Mouse (Mus musculus): ENCODE measurements around the gene Napa.

The Napa gene

DNA sequence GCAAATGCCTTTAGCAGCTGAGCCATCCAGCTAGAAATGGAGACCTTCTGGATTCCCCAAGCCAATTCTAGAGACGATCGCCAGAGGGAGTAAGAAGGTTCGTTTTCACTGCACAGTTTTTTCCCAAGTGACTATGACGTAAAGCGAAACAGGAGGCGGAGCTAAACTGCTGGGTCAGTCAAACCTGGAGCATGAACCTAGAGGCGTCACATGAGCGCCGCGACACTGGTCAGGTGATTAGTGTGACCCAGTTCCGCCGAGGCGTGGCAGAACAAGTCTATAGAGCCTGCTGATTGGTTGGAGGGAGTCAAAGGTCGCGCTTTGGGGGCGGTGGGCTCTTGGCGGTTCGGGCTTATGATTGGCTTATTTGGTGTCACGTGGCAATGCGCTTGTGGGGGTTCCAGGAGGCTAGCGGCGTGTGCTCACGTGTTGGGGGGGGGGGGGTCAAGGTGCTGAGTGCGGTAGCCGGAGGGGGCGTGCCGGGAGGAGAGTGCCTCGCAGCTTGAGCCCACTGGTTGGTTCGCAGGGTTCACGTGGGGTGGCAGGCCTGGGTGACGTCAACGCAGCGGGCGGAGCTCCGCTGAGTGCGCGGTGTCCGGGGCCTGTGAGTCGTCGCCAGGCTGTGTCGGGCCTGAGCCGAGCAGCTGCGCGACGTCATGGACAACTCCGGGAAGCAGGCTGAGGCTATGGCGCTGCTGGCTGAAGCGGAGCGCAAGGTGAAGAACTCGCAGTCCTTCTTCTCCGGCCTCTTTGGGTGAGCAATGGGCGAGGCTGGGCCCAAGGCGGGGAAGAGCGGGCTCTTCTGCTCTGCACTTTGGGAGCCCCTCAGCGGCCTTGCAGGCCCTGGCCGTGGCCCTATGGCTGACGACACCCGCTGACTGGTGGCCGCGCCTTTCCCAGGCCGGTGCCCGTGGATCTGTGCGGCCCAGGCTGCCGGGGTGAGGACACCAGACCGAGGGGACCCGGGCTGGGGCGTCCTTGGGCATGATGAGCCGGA is at the start of gene Napa:
Napa (plus strand) TSS at position 438 of the 997 bp plus-strand sequence.
- in situ Hi-C loops (cut with MboI, MseI): no loop called here

DNA sequence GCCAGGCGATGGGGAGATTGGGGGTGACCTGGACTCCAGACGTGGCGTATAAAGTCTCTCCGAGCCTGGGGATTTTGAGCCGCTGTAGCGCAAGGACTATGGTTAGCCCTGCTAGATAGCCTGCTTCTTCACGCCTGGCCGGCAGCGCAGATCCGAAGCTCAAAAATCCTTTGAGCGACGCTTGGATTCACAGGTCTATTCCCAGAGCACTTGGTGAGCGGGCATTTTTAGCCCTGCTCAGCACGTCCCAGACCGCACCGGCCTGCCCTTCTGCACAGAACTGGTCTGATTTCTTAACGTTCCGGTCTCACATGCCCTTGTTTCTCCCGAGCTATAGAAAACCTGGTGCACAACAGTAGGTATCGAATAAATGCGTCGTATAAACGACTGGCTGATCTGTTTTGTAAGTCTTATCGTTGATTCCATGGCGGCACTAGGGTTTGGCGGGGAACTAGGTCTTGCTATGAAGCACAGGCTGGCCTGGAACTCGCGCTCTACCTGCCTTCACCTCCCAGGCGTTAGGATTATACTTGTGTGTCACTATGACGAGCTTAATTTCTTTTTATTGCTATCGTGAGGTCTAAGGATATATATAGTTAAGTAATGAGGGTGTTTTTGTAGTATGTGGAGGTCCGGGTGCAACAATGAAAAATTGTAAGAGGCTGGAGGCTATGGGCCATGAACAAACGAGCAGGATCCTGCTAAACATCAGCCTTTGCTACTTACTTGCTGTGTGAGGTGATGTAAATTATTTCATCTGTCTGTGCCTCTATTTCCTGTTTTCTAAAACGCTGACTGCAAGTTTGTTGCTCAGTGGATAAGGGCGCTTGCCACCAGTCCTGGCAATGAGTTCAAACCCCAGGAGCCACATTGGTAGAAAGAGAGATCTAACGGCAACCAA is 49.3 kb upstream of the Napa start:
- in situ Hi-C loops (cut with MboI, MseI): loop anchor here (5.0 kb wide), 1 partner anchor 47 kb away; no protein-coding TSS in a partner anchor

DNA sequence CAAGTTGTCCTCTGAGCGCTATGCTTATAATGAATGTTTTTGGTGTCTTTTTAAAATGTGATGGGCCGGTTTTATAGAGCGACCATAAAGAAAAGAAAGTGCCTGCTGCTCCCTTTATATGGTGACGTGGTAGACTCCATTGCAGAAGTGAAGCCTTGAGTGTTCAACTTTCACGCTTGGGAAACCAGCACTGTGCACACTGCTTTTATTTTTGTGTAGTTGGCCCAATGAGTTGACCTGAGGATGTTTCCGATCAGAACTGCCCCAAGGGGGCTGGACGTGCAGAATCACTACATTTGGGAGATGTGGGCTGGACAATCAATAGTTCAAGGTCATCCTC is 48.7 kb upstream of the Napa start:
- in situ Hi-C loops (cut with MboI, MseI): loop anchor here (5.0 kb wide), 1 partner anchor 47 kb away; no protein-coding TSS in a partner anchor

DNA sequence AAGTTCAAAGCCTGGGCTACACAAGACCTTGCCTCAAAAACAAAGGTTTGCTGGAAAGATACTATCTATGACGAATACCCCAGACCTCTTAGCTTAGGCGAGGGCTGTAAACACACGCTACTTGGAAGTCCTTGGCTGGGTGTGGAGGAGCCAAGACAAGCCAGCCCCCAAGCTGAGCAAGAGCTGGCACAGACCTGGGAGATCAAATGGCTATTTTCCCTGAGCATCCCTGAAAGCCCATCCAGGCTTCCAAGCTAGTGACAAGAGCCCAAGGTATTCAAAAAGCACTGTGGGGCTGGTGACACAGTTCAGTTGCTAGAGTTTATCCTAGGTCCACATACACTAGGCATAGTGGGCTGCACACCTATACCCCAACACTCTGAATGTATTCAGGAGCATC is 47.7 kb upstream of the Napa start:
- in situ Hi-C loops (cut with MboI, MseI): no loop called here

DNA sequence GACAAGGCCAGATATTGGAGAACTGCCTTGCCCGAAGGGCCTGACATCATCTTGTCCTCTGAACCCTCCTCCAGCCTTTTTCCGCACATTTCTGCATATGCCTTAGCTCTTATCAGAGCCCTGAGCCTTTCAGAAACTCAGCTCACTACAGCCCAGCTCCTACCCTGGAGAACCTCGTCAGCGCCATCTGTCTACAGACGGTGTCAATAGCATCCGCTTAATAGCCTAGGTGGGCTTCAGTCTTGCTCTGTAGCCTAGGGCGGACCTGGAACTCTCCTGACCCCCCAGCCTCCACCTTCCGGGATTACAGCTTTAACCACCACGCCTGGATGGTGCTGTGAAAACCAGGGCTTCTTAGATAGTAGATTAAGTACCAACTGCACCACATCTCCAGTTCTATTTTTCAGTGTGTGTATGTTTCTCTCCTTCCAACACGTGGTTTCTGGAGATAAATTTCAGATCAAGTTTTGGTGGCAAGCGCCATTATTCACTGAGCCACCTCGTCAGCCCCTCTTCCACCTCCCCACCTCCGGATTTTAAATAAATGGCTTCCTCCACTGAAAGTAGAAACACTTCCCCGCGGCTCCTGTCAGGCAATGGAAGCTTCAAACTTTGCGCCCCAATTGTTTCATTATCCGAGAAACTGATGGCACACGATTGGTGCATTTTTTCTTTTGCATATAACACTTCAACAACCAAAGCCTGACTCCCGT is 46.2 kb upstream of the Napa start:
- in situ Hi-C loops (cut with MboI, MseI): no loop called here

DNA sequence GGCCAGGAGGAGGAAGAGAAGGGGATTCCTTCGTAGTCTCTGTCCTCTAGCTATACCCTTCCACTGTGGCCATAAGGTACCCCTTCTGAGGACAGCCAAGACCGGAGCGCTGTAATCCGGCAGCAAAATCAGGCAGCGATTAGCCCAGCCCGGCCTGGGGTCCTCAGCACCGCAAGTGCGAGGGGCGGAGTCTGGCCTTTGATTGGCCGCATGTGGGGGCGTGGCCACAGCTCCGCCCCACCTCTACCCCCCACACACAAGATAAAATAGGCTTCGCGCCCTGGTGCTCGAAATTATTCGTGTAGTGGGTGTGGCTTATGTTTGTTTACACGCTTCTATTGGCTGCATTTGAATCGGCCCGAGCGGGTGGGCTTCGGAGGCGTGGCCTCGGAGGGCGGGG is 45.6 kb upstream of the Napa start:
- in situ Hi-C loops (cut with MboI, MseI): no loop called here

DNA sequence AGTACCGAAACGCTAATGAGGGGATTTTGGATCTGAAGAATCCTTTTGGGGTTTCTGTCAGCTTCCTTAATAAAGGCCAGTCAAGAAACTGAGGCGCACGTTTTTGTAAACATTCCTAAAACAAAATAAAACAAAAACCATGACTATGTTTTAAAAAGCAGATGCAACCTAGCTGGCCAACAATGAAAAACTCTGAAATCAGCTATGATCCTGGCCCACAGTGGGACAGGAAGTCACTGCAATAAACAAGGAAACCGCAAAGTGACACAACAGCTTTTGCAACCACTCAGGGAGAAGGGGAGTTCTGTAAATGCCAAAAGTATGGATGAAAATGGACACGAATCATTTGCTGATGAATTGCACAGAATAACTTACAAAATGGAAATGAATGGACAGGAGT is 45.2 kb upstream of the Napa start:
- in situ Hi-C loops (cut with MboI, MseI): no loop called here

DNA sequence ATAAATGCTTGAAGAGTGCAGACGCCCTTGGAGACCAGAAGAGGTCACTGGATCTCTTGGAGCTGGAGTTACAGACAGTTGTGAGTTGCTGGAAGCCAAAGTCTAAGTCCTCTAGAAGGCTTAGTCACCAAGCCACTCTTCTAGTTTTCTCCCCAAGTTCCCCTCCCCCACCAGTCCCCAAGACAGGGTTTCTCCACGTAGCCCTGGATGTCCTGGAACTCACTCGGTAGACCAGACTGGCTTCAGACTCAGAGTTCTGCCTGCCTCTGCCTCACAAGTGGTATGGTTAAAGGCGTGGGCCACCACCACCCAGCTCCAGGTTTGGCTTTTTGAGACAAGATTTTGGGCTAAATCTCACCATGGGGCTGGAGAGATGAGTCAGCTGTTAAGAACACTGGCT is 43.3 kb upstream of the Napa start:
- in situ Hi-C loops (cut with MboI, MseI): loop anchor here (5.0 kb wide), 1 partner anchor 73 kb away; no protein-coding TSS in a partner anchor

DNA sequence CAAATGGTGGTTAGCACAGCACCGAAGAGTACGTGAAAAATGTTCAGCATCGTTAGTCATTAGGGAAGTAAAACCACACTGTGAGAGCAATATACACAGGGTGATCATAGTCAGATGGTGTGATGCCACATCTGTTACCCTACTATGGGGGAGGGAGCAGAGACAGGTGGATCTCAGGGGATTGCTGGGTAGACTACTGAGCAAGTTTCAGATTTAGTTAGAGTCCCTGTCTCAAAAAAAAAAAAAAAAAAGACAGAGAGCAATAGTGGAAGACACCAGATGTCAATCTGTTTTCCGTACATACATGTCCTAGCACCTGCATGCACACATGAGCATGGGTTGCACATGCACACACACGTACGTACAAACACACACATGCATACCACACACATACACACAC is 42.6 kb upstream of the Napa start:
- in situ Hi-C loops (cut with MboI, MseI): loop anchor here (5.0 kb wide), 1 partner anchor 73 kb away; no protein-coding TSS in a partner anchor

DNA sequence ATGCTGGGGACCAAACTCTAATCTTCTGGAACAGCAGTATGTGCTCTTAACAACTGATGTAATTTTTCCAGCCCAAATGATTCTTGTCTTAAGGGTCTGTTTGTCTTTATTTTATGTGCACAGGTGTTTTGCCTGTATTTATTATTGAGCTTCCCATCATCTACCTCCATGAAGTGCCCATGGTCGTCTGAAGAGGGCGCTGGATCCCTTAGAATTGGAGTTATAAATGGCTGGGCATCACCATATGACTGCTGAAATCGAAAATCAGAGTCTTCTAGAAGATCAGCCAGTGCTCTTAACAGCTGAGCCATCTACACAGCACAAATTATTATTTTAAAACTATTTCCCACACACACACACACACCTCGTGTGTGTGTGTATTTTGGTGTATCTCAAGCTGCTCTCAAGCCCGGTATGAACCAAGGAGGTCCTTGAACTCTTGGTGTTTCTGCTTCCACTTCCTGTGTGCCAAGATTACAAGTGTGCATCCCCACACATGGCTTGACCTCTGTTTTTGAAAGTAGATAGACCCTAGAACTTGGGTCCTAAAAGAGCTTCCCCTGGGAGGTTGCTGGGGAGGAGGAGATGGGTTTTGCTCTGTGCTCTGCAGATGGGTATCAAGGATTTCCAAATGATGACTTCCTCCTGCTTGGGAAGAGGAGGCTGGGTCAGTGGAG is 41.7 kb upstream of the Napa start:
- in situ Hi-C loops (cut with MboI, MseI): loop anchor here (5.0 kb wide), 1 partner anchor 74 kb away; no protein-coding TSS in a partner anchor

DNA sequence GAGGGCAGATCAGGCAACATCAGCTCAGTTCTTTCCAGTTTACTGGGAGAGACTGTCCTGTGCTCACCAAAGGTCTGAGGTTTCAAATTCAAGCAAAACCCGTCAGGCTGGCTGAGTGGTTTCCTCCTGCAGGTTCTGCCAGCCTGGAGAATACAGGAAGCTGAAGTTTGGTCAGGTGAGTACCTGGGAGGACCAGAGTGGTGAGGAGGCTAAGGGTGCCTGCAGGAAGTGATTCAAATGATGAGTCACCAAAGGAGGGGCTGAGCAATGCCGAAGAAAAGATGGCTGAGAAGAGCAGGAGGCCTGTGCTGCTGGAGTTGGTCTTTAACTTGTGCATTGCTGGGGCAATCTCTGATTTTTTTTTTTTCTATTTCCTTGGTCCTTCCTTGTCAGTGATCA is 41.1 kb upstream of the Napa start:
- in situ Hi-C loops (cut with MboI, MseI): loop anchor here (5.0 kb wide), 1 partner anchor 75 kb away; no protein-coding TSS in a partner anchor

DNA sequence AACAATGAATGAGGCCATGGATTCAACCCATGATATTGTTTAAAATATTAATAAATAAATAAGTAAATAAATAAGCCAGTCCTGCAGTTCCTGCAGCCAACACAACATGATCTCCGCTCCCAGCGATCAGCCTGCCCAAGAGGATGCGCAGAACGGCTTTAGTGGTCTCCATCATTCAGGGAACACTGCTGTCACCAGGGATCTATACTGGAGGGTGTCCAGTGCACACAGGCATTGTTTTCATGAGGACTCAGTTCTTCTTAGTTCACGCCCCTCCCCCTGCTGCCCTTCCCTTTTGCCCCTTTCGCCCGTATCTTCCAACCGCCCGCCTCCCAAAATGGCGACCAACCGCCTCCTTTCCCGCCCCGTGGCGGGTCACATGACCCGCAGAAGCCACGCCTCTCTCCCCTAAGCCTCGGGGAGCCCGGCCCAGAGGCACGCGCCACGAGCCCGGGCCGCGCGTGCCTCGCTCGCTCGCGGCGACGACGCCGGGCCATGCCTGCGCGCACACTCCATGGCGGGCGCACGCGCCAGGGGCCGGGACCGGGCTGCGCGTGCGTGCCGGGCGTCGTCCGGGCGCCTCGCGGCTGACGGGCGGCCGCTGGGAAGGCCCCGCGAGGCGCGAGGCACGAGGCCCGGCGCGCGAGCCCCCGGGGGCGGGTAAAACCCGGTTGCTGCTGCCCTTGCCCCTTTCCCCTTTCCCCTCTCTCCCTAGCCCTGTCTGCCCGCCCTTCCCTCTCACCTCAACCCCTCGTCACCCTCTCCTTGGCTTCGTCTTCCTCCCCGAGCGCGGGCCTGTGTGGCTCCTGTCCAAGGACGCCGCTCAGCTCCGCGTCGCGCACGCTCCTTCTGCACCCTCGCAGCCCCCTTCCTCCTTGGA is 36.8 kb upstream of the Napa start, which contains the start of gene Zfp541:
Zfp541 (plus strand) TSS at position 596 of the 880 bp plus-strand sequence.
- in situ Hi-C loops (cut with MboI, MseI): no loop called here

DNA sequence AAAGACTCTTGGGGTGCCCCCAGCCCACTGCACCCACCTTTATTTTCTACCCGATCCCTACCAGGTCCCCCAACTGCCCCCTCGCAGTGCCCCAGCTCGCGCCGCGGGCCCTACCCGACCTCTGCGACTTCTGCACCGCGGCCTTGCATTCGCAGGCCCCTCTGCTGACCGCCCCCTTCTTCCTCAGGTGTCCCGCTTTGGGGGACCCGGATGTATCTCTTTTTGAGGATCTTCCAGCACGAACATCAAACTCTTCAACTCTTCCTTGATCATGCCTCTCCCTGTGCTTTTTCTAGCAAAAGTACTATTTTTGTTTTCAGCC is 36.2 kb upstream of the Napa start:
- in situ Hi-C loops (cut with MboI, MseI): no loop called here

DNA sequence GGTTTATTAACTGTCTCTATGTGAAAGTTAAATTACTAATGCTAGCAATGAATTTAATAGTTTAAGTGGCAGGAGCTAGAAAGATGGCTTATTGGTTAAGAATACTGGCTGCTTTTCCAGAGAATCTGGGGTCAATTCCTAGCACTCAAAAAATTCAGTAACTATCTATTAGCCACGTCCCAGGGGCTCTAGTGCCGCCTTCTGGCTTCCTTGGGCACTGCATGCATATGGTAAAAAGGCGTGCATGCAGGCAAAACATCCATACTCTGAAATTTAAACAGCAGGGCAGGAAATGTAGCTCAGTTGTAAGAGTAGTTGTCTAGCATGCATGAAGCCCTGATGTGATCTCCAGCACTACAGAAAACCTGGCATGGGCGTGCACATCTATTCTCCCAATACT is 34.8 kb upstream of the Napa start:
- in situ Hi-C loops (cut with MboI, MseI): no loop called here

DNA sequence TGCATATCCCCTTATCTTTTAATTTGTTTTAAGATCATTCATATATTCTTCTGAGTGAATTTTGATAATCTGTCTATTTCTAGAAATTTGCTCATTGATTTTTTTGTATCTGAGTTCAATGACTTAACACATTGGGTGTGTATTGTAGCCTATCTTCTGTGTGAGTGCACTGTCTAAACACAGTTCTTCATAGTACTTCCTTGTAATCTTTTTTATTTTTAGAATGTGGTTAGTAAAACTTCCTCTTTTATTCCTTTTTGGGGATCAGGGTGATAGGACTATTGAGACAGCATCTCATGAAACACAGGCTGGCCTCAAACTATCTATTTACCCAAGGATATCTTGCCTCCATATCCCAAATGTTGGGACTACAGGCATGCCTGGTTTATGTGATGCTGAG is 27.4 kb upstream of the Napa start:
- in situ Hi-C loops (cut with MboI, MseI): no loop called here

DNA sequence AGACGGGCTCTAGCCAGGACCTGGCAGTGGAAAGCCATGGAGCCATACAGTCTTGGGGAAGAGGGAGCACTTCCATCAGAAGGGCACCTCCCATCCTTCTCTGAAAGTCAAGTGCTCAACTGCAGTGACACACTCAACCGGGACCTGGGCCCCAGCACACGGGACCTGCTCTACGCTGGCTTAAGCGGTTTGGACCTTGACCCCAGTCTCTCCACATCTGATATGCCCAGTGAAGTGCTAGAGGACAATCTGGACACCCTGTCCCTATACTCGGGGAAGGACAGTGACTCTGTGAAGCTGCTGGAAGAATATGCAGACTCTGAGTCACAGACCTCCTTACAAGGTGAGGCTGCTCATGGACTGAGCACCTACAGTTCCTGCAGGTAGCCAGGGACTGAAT is 26.4 kb upstream of the Napa start:
- in situ Hi-C loops (cut with MboI, MseI): no loop called here

DNA sequence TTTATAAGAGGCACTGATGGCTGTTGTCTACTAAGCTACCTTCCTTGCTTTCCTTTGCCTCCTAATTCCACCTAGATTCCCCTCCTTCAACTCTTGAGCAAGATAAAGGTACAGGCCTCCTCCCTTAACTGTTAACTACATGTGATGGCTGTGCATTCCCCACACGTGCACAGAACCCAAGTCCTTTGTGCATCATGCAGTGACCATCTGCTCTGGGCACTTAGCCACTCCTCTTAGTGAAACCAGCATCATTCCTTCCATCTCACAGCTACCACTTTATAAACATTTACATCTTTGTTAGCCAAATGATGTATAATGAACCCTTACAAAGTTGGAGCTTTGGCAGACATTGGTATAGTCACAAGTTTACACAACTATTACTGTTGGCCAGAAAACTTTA is 18.3 kb upstream of the Napa start:
- in situ Hi-C loops (cut with MboI, MseI): loop anchor here (5.0 kb wide), 1 partner anchor 67 kb away; no protein-coding TSS in a partner anchor

DNA sequence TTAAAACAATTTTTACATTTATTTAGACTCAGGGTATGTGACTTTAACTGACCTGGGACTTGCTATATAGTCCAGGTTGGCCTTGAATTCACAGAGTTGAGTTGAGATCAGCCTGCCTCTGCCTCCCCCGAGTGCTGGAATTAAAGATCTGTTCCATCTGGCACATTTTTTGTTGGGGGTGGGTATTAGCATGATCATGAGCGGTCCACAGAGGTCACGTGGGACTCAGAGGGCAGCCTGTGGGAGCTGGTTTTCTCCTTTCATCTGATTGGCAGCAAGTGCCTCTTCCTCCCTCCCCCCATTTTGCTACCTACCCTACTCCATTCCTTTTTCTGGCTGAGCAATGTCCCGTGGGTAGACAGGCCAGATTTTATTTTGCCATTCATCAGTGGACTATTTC is 17.7 kb upstream of the Napa start:
- in situ Hi-C loops (cut with MboI, MseI): loop anchor here (5.0 kb wide), 1 partner anchor 67 kb away; no protein-coding TSS in a partner anchor

DNA sequence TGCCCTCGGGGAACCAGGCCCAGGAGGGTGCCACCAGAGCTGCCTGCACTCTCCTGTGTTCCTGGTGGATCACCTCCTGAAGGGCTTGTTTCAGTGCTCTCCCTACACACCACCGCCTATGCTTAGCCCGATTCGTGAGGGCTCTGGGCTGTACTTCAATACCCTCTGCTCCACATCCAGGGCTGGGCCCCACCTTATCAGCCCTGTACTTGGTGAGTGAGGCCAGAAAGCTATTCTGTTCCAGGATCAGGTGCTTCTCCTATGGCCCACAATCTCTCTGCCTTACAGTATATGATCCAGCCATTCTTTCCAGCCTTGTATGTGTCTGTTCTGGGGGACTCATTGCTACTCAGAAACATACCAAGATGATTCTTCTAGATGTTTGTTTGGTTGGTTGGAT is 14.9 kb upstream of the Napa start:
- in situ Hi-C loops (cut with MboI, MseI): loop anchor here (5.0 kb wide), 1 partner anchor 64 kb away; no protein-coding TSS in a partner anchor

DNA sequence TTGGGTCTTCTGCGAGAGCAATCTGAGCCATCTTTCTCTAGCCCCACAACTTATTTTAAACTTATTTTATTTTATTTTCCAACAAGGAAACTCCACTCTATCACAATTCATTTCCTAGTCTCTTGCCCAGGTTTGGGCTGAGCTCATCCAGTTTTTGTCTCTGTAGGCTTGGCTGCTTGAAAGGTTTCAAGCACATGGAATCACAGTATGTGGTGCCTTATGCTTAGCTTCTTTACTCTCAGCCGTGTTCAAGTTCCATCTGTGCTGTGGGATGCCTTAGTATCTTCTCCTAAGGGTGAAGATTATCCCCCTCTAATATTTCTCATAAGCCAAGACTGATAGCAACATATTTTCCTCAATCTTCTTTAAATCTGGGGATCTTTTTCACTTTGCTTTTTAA is 10.7 kb upstream of the Napa start:
- in situ Hi-C loops (cut with MboI, MseI): no loop called here
